ENCODE assay signal across 11 mouse cellular contexts in genomic region chr9:46702901-46703636, GRCm38 (mm10).
DNase-seq lines count a peak whose midpoint lies in the region; ATAC-seq and TF ChIP-seq lines count a peak whose summit lies in the region.
"Had no signal": no experiment of that assay in that cellular context is flagged by ENCODE, and none has a peak within 500 bp of the region (broad histone marks: within the 10 kb centered on the region; RNA-seq: fewer than 3 reads in every experiment).

No protein-coding gene starts in this region.

- H3K36me3 ChIP-seq in neural tube, embryonic 11.5 days (ENCODE audit: control insufficient read depth, insufficient read depth, low read length) = no peaks in the 10 kb centered on the region
- no peaks in the 10 kb centered on the region for H3K36me3 ChIP-seq in forebrain, embryonic 13.5 days (ENCODE audit: poor library complexity, severe bottlenecking)
- H3K36me3 ChIP-seq: kidney, embryonic 15.5 days had no signal

- intact Hi-C loops in left cerebral cortex, adult 2 months (cut with DNase I) = loop anchor here (1.0 to 10.0 kb wide), 5 partner anchors 71 to 308 kb away; no protein-coding TSS in a partner anchor

- no peaks in the 10 kb centered on the region for H3K9me3 ChIP-seq in neural tube, embryonic 11.5 days (ENCODE audit: control insufficient read depth, low read length)
- no peaks in the 10 kb centered on the region for H3K9me3 ChIP-seq in forebrain, embryonic 13.5 days (replicated peaks)
- H3K9me3 ChIP-seq: kidney, embryonic 15.5 days had no signal

- no peaks in the 10 kb centered on the region for H3K27me3 ChIP-seq in neural tube, embryonic 11.5 days (ENCODE audit: control insufficient read depth, insufficient read depth, low read length)
- no peaks in the 10 kb centered on the region for H3K27me3 ChIP-seq in forebrain, embryonic 13.5 days

- 0 out of 2 replicates have a peak overlapping the region, but pooled peaks have one; percentile 4 for H3K27ac ChIP-seq in neural tube, embryonic 11.5 days (ENCODE audit: low read depth, low read length)
- peak overlapping the region; percentile 79 for H3K27ac ChIP-seq in forebrain, embryonic 13.5 days
- peak overlapping the region; percentile 87 for H3K27ac ChIP-seq in left cerebral cortex, adult 2 months
- H3K27ac ChIP-seq: kidney, embryonic 15.5 days had no signal

- TF ChIP-seq CTCF in left cerebral cortex, adult 2 months (IDR thresholded peaks at IDR 0.05) = no peak

- DNase-seq in neural tube, embryonic 11.5 days (ENCODE audit: low spot score) = no peak
- no peak for DNase-seq in neural tube, embryonic 10.5 days (ENCODE audit: extremely low spot score, low spot score)
- DNase-seq in left cerebral cortex, adult 2 months (ENCODE audit: extremely low spot score in 1 of 2, low spot score in 2 of 2) = no peak
- peak; percentile 62 for DNase-seq in telencephalon, adult 2 months (ENCODE audit: low read depth, low spot score)
- DNase-seq in spleen, adult 12 weeks (ENCODE audit: low spot score) = no peak
- DNase-seq: adrenal gland, postnatal 10 days; lung, adult 18-20 months; thymus, postnatal 36 days had no signal

- no peak overlapping the region for H3K4me3 ChIP-seq in neural tube, embryonic 11.5 days (ENCODE audit: low read depth, low read length)
- no peak overlapping the region for H3K4me3 ChIP-seq in forebrain, embryonic 13.5 days
- H3K4me3 ChIP-seq in left cerebral cortex, adult 2 months = no peak overlapping the region
- H3K4me3 ChIP-seq: kidney, embryonic 15.5 days had no signal

- WGBS in neural tube, embryonic 11.5 days = 55% methylated on average over 13 of the region's 13 CpGs
- 33% methylated on average over 13 of the region's 13 CpGs for whole genome bisulfite sequencing in forebrain, embryonic 13.5 days

- no peak overlapping the region for H3K4me2 ChIP-seq in neural tube, embryonic 11.5 days (ENCODE audit: low read depth)
- peak overlapping the region; percentile 14; the same call in 1 of the 2 replicates for H3K4me2 ChIP-seq in forebrain, embryonic 13.5 days

- peaks cover 6% of the 10 kb centered on the region; the same call in 1 of the 2 replicates for H3K4me1 ChIP-seq in neural tube, embryonic 11.5 days (ENCODE audit: control insufficient read depth, insufficient read depth, low read length)
- H3K4me1 ChIP-seq in forebrain, embryonic 13.5 days = peaks cover 36% of the 10 kb centered on the region
- H3K4me1 ChIP-seq: kidney, embryonic 15.5 days had no signal

- H3K9ac ChIP-seq in neural tube, embryonic 11.5 days (ENCODE audit: low read length) = no peak overlapping the region
- no peak overlapping the region for H3K9ac ChIP-seq in forebrain, embryonic 13.5 days
- H3K9ac ChIP-seq: kidney, embryonic 15.5 days had no signal

- ATAC-seq in neural tube, embryonic 11.5 days (ENCODE audit: insufficient read depth, low FRiP score, low TSS enrichment) = no peak
- peak; percentile 61; the same call in 1 of the 2 replicates for ATAC-seq in forebrain, embryonic 13.5 days
- ATAC-seq in monocyte, adult 5-6 weeks (replicated peaks; ENCODE audit: insufficient number of reproducible peaks, low FRiP score, low TSS enrichment, poor library complexity, severe bottlenecking) = no peak

Comparison
In these comparisons a context has a peak if more than half of its experiments do, and no peak if none do; other contexts are left out.
1. H3K27ac ChIP-seq: peak in every context shown above with its lines; median percentile 87 in left cerebral cortex, adult 2 months; 79 in forebrain, embryonic 13.5 days; 4 in neural tube, embryonic 11.5 days.